Mouse (Mus musculus) kidney, embryonic 16.5 days (tissue): ENCODE measurements around the gene Itga9. TPM values are rescaled to one million over a fixed set of nuclear protein-coding genes. Genes with fewer than 3 reads are reported as not detected.

Source experiments
- ATAC-seq: fragments of 200-750 bp; cut with Nextera tagmentation; 2 replicates; pipeline ENCODE4 v1.8.0; 2017; ENCODE audit warnings: moderate TSS enrichment; ENCODE audit not compliant: low FRiP score, low TSS enrichment
- H3K27ac ChIP-seq: fragments of 300-500 bp; sonication (generic); 2 replicates; pipeline ENCODE4 v1.5.1; 2014; ENCODE audit warnings: low read length
- H3K27me3 ChIP-seq: fragments of 300-500 bp; sonication (generic); 2 replicates; pipeline ENCODE4 v1.6.1; 2014; ENCODE audit warnings: low read length, control low read depth, mixed read lengths; ENCODE audit not compliant: insufficient read depth
- H3K36me3 ChIP-seq: fragments of 300-500 bp; sonication (generic); 2 replicates; pipeline ENCODE4 v1.6.1; 2014; ENCODE audit warnings: low read length, control low read depth, mixed read lengths; ENCODE audit not compliant: insufficient read depth
- H3K4me1 ChIP-seq: fragments of 300-500 bp; sonication (generic); 2 replicates; pipeline ENCODE4 v1.6.1; 2014; ENCODE audit warnings: low read length, control low read depth, mixed read lengths; ENCODE audit not compliant: insufficient read depth
- H3K4me2 ChIP-seq: fragments of 300-500 bp; sonication (generic); replicated peaks from 2 replicates; pipeline ENCODE4 v1.6.1; 2014; ENCODE audit warnings: low read depth, low read length
- H3K4me3 ChIP-seq: fragments of 300-500 bp; sonication (generic); 2 replicates; pipeline ENCODE4 v1.5.1; 2014; ENCODE audit warnings: mild to moderate bottlenecking, low read length
- H3K9ac ChIP-seq: fragments of 300-500 bp; sonication (generic); replicated peaks from 2 replicates; pipeline ENCODE4 v1.6.1; 2014; ENCODE audit warnings: low read length
- H3K9me3 ChIP-seq: fragments of 300-500 bp; sonication (generic); 2 replicates; pipeline ENCODE4 v1.6.1; 2016; ENCODE audit warnings: low read length, control low read depth
- WGBS: fragments of 180-500 bp; shearing (Covaris S2); extraction: QIAGEN DNeasy Blood & Tissue Kit; methylation state at CpG from one replicate; pipeline ENCODE4 v1.1.7; 2014; 5-methylcytosine and 5-hydroxymethylcytosine counted together
- polyA plus RNA-seq: library from polyadenylated mRNA; unstranded; fragments of >200 nt; fragmentation: Nextera tagmentation; extraction: Ambion mirVana; gene quantifications from 2 replicates; pipeline ENCODE4 v1.2.1, GENCODE M21; 2015

Itga9 gene
- polyA plus RNA-seq, 1 experiment from 2014 or later, result 10.8 TPM

- Histone ChIP-seq H3K4me3 (no peak overlapping the region), H3K36me3 (peaks cover 27% of the 10 kb centered on the region), H3K9me3 (0 out of 2 replicates have a peak, but pooled peaks cover 3% of the 10 kb centered on the region), H3K4me2 (no peak overlapping the region), H3K27ac (no peak overlapping the region), H3K27me3 (no peaks in the 10 kb centered on the region), H3K9ac (no peak overlapping the region), H3K4me1 (peaks cover 15% of the 10 kb centered on the region)
- 52% methylated on average over 4 of the region's 4 CpGs for WGBS
- ATAC-seq, result no peak
Observed at GRCm38 (mm10) chr9:118871089-118871488, 264.6 kb downstream of the Itga9 start.

GRCm38 (mm10) chr9:118873031-118873430, 266.5 kb downstream of the Itga9 start:
- Histone ChIP-seq H3K9me3 (0 out of 2 replicates have a peak, but pooled peaks cover 3% of the 10 kb centered on the region), H3K36me3 (peaks cover 32% of the 10 kb centered on the region), H3K4me1 (peaks cover 19% of the 10 kb centered on the region), H3K4me3 (no peak overlapping the region), H3K27ac (peak overlapping the region; percentile 45; the same call in 1 of the 2 replicates), H3K4me2 (no peak overlapping the region), H3K9ac (no peak overlapping the region), H3K27me3 (no peaks in the 10 kb centered on the region)
- peak; percentile 52; the same call in 1 of the 2 replicates for ATAC-seq
- WGBS, result 61% methylated on average over 12 of the region's 12 CpGs

- Histone ChIP-seq H3K4me1 (peaks cover 19% of the 10 kb centered on the region), H3K9me3 (0 out of 2 replicates have a peak, but pooled peaks cover 3% of the 10 kb centered on the region), H3K27me3 (no peaks in the 10 kb centered on the region), H3K27ac (peak overlapping the region; percentile 20; the same call in 1 of the 2 replicates), H3K36me3 (peaks cover 38% of the 10 kb centered on the region), H3K9ac (no peak overlapping the region), H3K4me2 (no peak overlapping the region), H3K4me3 (no peak overlapping the region)
- ATAC-seq, result peak; percentile 46; the same call in 1 of the 2 replicates
- 50% methylated on average over 3 of the region's 3 CpGs for WGBS
Observed at GRCm38 (mm10) chr9:118873596-118873995, 267.1 kb downstream of the Itga9 start.

GRCm38 (mm10) chr9:118875705-118876104, 269.2 kb downstream of the Itga9 start:
- peak; percentile 50 for ATAC-seq
- Histone ChIP-seq H3K4me1 (peaks cover 19% of the 10 kb centered on the region), H3K4me3 (no peak overlapping the region), H3K9ac (no peak overlapping the region), H3K27me3 (no peaks in the 10 kb centered on the region), H3K36me3 (peaks cover 33% of the 10 kb centered on the region), H3K4me2 (no peak overlapping the region), H3K27ac (peak overlapping the region; percentile 35; the same call in 1 of the 2 replicates), H3K9me3 (0 out of 2 replicates have a peak, but pooled peaks cover 3% of the 10 kb centered on the region)
- WGBS, result 20% methylated on average over 4 of the region's 4 CpGs

- Histone ChIP-seq H3K4me1 (peaks cover 25% of the 10 kb centered on the region), H3K36me3 (peaks cover 34% of the 10 kb centered on the region), H3K9me3 (0 out of 2 replicates have a peak, but pooled peaks cover 3% of the 10 kb centered on the region), H3K4me2 (no peak overlapping the region), H3K27ac (peak overlapping the region; percentile 75), H3K27me3 (no peaks in the 10 kb centered on the region), H3K4me3 (no peak overlapping the region), H3K9ac (no peak overlapping the region)
- 81% methylated on average over 10 of the region's 10 CpGs for WGBS
- no peak for ATAC-seq
Observed at GRCm38 (mm10) chr9:118876902-118877301, 270.4 kb downstream of the Itga9 start.

- Histone ChIP-seq H3K27ac (peak overlapping the region; percentile 75), H3K27me3 (no peaks in the 10 kb centered on the region), H3K36me3 (peaks cover 31% of the 10 kb centered on the region), H3K4me3 (no peak overlapping the region), H3K4me1 (peaks cover 25% of the 10 kb centered on the region), H3K4me2 (no peak overlapping the region), H3K9me3 (0 out of 2 replicates have a peak, but pooled peaks cover 3% of the 10 kb centered on the region), H3K9ac (no peak overlapping the region)
- WGBS, result 72% methylated on average over 7 of the region's 7 CpGs
- ATAC-seq, result no peak
Observed at GRCm38 (mm10) chr9:118877365-118878008, 271.0 kb downstream of the Itga9 start.

- no peak for ATAC-seq
- Histone ChIP-seq H3K36me3 (peaks cover 28% of the 10 kb centered on the region), H3K4me2 (no peak overlapping the region), H3K9ac (no peak overlapping the region), H3K4me1 (peaks cover 25% of the 10 kb centered on the region), H3K4me3 (no peak overlapping the region), H3K9me3 (0 out of 2 replicates have a peak, but pooled peaks cover 3% of the 10 kb centered on the region), H3K27me3 (no peaks in the 10 kb centered on the region), H3K27ac (no peak overlapping the region)
- WGBS, result 90% methylated on average over 11 of the region's 11 CpGs
Observed at GRCm38 (mm10) chr9:118878596-118878995, 272.1 kb downstream of the Itga9 start.

- ATAC-seq, result no peak
- WGBS, result 78% methylated on average over 7 of the region's 7 CpGs
- no peaks in the 10 kb centered on the region for H3K9me3 ChIP-seq
- no peak overlapping the region for H3K4me2 ChIP-seq
- H3K4me1 ChIP-seq, result peaks cover 9% of the 10 kb centered on the region; the same call in 1 of the 2 replicates
- H3K4me3 ChIP-seq, result no peak overlapping the region
- H3K36me3 ChIP-seq, result peaks cover 24% of the 10 kb centered on the region
- H3K27ac ChIP-seq, result no peak overlapping the region
- no peaks in the 10 kb centered on the region for H3K27me3 ChIP-seq
- no peak overlapping the region for H3K9ac ChIP-seq
Observed at GRCm38 (mm10) chr9:118881281-118881945, 274.9 kb downstream of the Itga9 start.

GRCm38 (mm10) chr9:118881946-118882284, 275.4 kb downstream of the Itga9 start:
- peaks cover 7% of the 10 kb centered on the region; the same call in 1 of the 2 replicates for H3K4me1 ChIP-seq
- no peak overlapping the region for H3K27ac ChIP-seq
- H3K27me3 ChIP-seq, result no peaks in the 10 kb centered on the region
- H3K9me3 ChIP-seq, result no peaks in the 10 kb centered on the region
- ATAC-seq, result no peak
- 78% methylated on average over 6 of the region's 6 CpGs for WGBS
- no peak overlapping the region for H3K4me2 ChIP-seq
- H3K36me3 ChIP-seq, result peaks cover 24% of the 10 kb centered on the region
- H3K9ac ChIP-seq, result no peak overlapping the region
- no peak overlapping the region for H3K4me3 ChIP-seq

GRCm38 (mm10) chr9:118883150-118883549, 276.7 kb downstream of the Itga9 start:
- H3K9ac ChIP-seq, result no peak overlapping the region
- H3K36me3 ChIP-seq, result peaks cover 24% of the 10 kb centered on the region
- H3K4me2 ChIP-seq, result no peak overlapping the region
- no peaks in the 10 kb centered on the region for H3K9me3 ChIP-seq
- no peak overlapping the region for H3K4me3 ChIP-seq
- no peaks in the 10 kb centered on the region for H3K27me3 ChIP-seq
- H3K27ac ChIP-seq, result no peak overlapping the region
- no peak for ATAC-seq
- 92% methylated on average over 7 of the region's 7 CpGs for WGBS
- 0 out of 2 replicates have a peak, but pooled peaks cover 6% of the 10 kb centered on the region for H3K4me1 ChIP-seq
